Mouse (Mus musculus) intestine, embryonic 14.5 days (tissue): ENCODE data around the gene Acat2. TPM values are rescaled to one million over a fixed set of nuclear protein-coding genes. Genes with fewer than 3 reads are reported as not detected.

Experiments
- ATAC-seq: fragments of 200-750 bp; cut with Nextera tagmentation; replicated peaks from 2 replicates; pipeline ENCODE4 v1.8.0; 2017; ENCODE audit warnings: low read depth, moderate number of reproducible peaks, moderate TSS enrichment, moderate library complexity; ENCODE audit not compliant: low FRiP score, low TSS enrichment
- DNase-seq: peaks from one replicate; pipeline ENCODE4 v3.0.0-alpha.2; 2018; ENCODE audit warnings: low spot score
- H3K27ac ChIP-seq: fragments of 300-500 bp; sonication (generic); 2 replicates; pipeline ENCODE4 v1.5.1; 2014; ENCODE audit warnings: low read depth, mild to moderate bottlenecking, control low read depth
- H3K27me3 ChIP-seq: fragments of 300-500 bp; sonication (generic); replicated peaks from 2 replicates; pipeline ENCODE4 v1.6.1; 2014; ENCODE audit warnings: low read length, control low read depth; ENCODE audit not compliant: control insufficient read depth, insufficient read depth
- H3K36me3 ChIP-seq: fragments of 300-500 bp; sonication (generic); 2 replicates; pipeline ENCODE4 v1.6.1; 2014; ENCODE audit warnings: low read length, control low read depth; ENCODE audit not compliant: control insufficient read depth, insufficient read depth
- H3K4me1 ChIP-seq: fragments of 300-500 bp; sonication (generic); replicated peaks from 2 replicates; pipeline ENCODE4 v1.6.1; 2014; ENCODE audit warnings: low read length, control low read depth, mixed read lengths; ENCODE audit not compliant: control insufficient read depth, insufficient read depth
- H3K4me2 ChIP-seq: fragments of 300-500 bp; sonication (generic); 2 replicates; pipeline ENCODE4 v1.6.1; 2014; ENCODE audit warnings: low read length
- H3K4me3 ChIP-seq: fragments of 300-500 bp; sonication (generic); 2 replicates; pipeline ENCODE4 v1.5.1; 2014; ENCODE audit warnings: low read depth, low read length, control low read depth, mixed read lengths
- H3K9ac ChIP-seq: fragments of 300-500 bp; sonication (generic); 2 replicates; pipeline ENCODE4 v1.6.1; 2014; ENCODE audit warnings: mild to moderate bottlenecking, low read length
- H3K9me3 ChIP-seq: fragments of 300-500 bp; sonication (generic); 2 replicates; pipeline ENCODE4 v1.6.1; 2016; ENCODE audit warnings: low read length, control low read depth; ENCODE audit not compliant: control insufficient read depth
- WGBS: fragments of 180-500 bp; shearing (Covaris S2); extraction: QIAGEN DNeasy Blood & Tissue Kit; methylation state at CpG from one replicate; pipeline ENCODE4 v1.1.7; 2014; 5-methylcytosine and 5-hydroxymethylcytosine counted together
- polyA plus RNA-seq: library from polyadenylated mRNA; unstranded; fragments of >200 nt; fragmentation: Nextera tagmentation; extraction: Ambion mirVana; gene quantifications from 2 replicates; pipeline ENCODE4 v1.2.1, GENCODE M21; 2014

Gene Acat2
- polyA plus RNA-seq, 1 experiment from 2014 or later, result 141 TPM

GRCm38 (mm10) chr17:12999069-12999468 is 38.5 kb upstream of the Acat2 start:
- no peaks in the 10 kb centered on the region for H3K9me3 ChIP-seq
- no peak for ATAC-seq
- DNase-seq, result no peak
- H3K9ac ChIP-seq, result no peak overlapping the region
- no peak overlapping the region for H3K4me3 ChIP-seq
- 81% methylated on average over 6 of the region's 6 CpGs for WGBS
- H3K27me3 ChIP-seq, result no peaks in the 10 kb centered on the region
- H3K27ac ChIP-seq, result no peak overlapping the region
- no peak overlapping the region for H3K4me2 ChIP-seq
- no peaks in the 10 kb centered on the region for H3K36me3 ChIP-seq
- no peaks in the 10 kb centered on the region for H3K4me1 ChIP-seq

- Histone ChIP-seq H3K27ac (no peak overlapping the region), H3K4me1 (0 out of 2 replicates have a peak, but pooled peaks cover 3% of the 10 kb centered on the region), H3K4me2 (no peak overlapping the region), H3K9ac (no peak overlapping the region), H3K27me3 (no peaks in the 10 kb centered on the region), H3K9me3 (no peaks in the 10 kb centered on the region), H3K36me3 (no peaks in the 10 kb centered on the region), H3K4me3 (no peak overlapping the region)
- WGBS, result 90% methylated on average over 5 of the region's 5 CpGs
- DNase-seq (no peak), ATAC-seq (no peak)
These were observed 37.3 kb upstream of the Acat2 start for GRCm38 (mm10) chr17:12997890-12998289.

GRCm38 (mm10) chr17:12996345-12996744 is 35.8 kb upstream of the Acat2 start:
- DNase-seq, result peak; percentile 62
- Histone ChIP-seq H3K36me3 (no peaks in the 10 kb centered on the region), H3K4me2 (no peak overlapping the region), H3K4me3 (no peak overlapping the region), H3K27me3 (no peaks in the 10 kb centered on the region), H3K27ac (no peak overlapping the region), H3K9me3 (no peaks in the 10 kb centered on the region), H3K4me1 (0 out of 2 replicates have a peak, but pooled peaks cover 3% of the 10 kb centered on the region), H3K9ac (no peak overlapping the region)
- ATAC-seq, result no peak
- WGBS, result 26% methylated on average over 3 of the region's 3 CpGs

GRCm38 (mm10) chr17:12994069-12994468 is 33.5 kb upstream of the Acat2 start, which contains the start of gene Wtap:
Wtap (minus strand) TSS chr17:12994169.
- WGBS, result 68% methylated on average over 1 of the region's 1 CpGs
- no peaks in the 10 kb centered on the region for H3K27me3 ChIP-seq
- DNase-seq (no peak), ATAC-seq (no peak)
- peak within 1 kb of the TSS; percentile 100 for H3K27ac ChIP-seq
- no peaks in the 10 kb centered on the region for H3K36me3 ChIP-seq
- peak within 1 kb of the TSS; percentile 100 for H3K9ac ChIP-seq
- peak within 1 kb of the TSS; percentile 78 for H3K4me2 ChIP-seq
- H3K4me3 ChIP-seq, result peak within 1 kb of the TSS; percentile 97
- peaks cover 8% of the 10 kb centered on the region for H3K4me1 ChIP-seq
- no peaks in the 10 kb centered on the region for H3K9me3 ChIP-seq

GRCm38 (mm10) chr17:12992470-12992991 is 32.0 kb upstream of the Acat2 start:
- Histone ChIP-seq H3K4me1 (peaks cover 12% of the 10 kb centered on the region), H3K27me3 (no peaks in the 10 kb centered on the region), H3K9ac (peak overlapping the region; percentile 100), H3K4me3 (peak overlapping the region; percentile 97), H3K27ac (peak overlapping the region; percentile 100), H3K36me3 (peaks cover 8% of the 10 kb centered on the region; the same call in 1 of the 2 replicates), H3K4me2 (peak overlapping the region; percentile 78), H3K9me3 (no peaks in the 10 kb centered on the region)
- peak; percentile 91 for ATAC-seq
- peak; percentile 93 for DNase-seq
- WGBS, result under 1% methylated on average over 48 of the region's 51 CpGs

- peak; percentile 93 for DNase-seq
- H3K9ac ChIP-seq, result peak overlapping the region; percentile 100
- ATAC-seq, result peak; percentile 95
- H3K4me2 ChIP-seq, result peak overlapping the region; percentile 76
- H3K9me3 ChIP-seq, result no peaks in the 10 kb centered on the region
- peaks cover 12% of the 10 kb centered on the region for H3K4me1 ChIP-seq
- H3K36me3 ChIP-seq, result peaks cover 8% of the 10 kb centered on the region; the same call in 1 of the 2 replicates
- peak overlapping the region; percentile 100 for H3K27ac ChIP-seq
- WGBS, result under 1% methylated on average over 44 of the region's 84 CpGs
- H3K4me3 ChIP-seq, result peak overlapping the region; percentile 97
- H3K27me3 ChIP-seq, result no peaks in the 10 kb centered on the region
These were observed 31.2 kb upstream of the Acat2 start for GRCm38 (mm10) chr17:12991635-12992358.

GRCm38 (mm10) chr17:12991194-12991634 is 30.7 kb upstream of the Acat2 start:
- Histone ChIP-seq H3K36me3 (peaks cover 8% of the 10 kb centered on the region; the same call in 1 of the 2 replicates), H3K4me3 (peak overlapping the region; percentile 97), H3K4me2 (peak overlapping the region; percentile 76), H3K27ac (peak overlapping the region; percentile 100), H3K9me3 (no peaks in the 10 kb centered on the region), H3K9ac (peak overlapping the region; percentile 100), H3K4me1 (peaks cover 12% of the 10 kb centered on the region), H3K27me3 (no peaks in the 10 kb centered on the region)
- DNase-seq, result peak; percentile 59
- ATAC-seq, result no peak
- WGBS, result 3% methylated on average over 12 of the region's 12 CpGs

- no peak for ATAC-seq
These were observed 30.1 kb upstream of the Acat2 start for GRCm38 (mm10) chr17:12990567-12991145.

More at GRCm38 (mm10) chr17:12990567-12991145, 30.1 kb upstream of the Acat2 start:
- Histone ChIP-seq H3K9me3 (no peaks in the 10 kb centered on the region), H3K36me3 (peaks cover 10% of the 10 kb centered on the region; the same call in 1 of the 2 replicates), H3K4me2 (peak overlapping the region; percentile 76), H3K27me3 (no peaks in the 10 kb centered on the region), H3K4me3 (peak overlapping the region; percentile 97), H3K4me1 (peaks cover 12% of the 10 kb centered on the region), H3K9ac (peak overlapping the region; percentile 100), H3K27ac (peak overlapping the region; percentile 100)
- WGBS, result 53% methylated on average over 8 of the region's 8 CpGs
- no peak for DNase-seq
